Mouse (Mus musculus) Muller cell, postnatal 12 days (primary cell): ENCODE results near the gene Ktn1.

Source experiments
- DNase-seq: peaks from one replicate; pipeline ENCODE4 v3.0.0-alpha.2; 2015; ENCODE audit errors: inconsistent ontology term

Gene Ktn1

GRCm38 (mm10) chr14:47754253-47754897, 106.1 kb downstream of the Ktn1 start:
- no peak for DNase-seq

DNA sequence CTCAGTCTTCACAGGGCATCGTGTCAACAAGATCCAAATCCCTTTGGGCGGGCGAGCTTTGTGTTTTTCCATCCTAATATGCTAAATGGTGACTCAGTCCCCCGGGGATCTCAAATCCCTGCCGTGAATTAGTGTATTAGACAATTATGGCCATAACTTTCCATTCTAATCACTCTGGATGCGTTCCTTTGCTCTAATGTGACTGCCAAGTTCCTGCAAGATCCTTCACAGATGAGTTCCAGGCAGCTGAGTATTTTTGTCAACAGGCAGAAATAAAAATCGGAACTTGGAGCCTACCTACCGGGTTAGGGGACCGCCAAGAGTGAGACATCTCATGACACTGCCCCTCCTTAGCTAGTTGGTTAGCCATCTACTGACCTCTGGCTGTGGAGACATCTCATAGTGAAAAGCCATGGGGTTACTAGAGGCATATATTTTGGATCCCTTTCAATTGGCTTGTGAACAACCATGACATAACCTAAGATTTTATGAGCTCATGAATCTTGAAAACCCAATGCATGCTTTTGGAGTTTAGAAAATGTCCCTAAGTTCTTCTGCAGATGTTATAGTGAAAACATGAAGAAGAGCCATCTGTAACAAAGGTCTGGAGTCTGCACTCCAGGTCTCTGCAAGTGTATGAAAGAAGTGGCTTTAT, 108.3 kb downstream of the Ktn1 start:
- peak; percentile 96 for DNase-seq

DNA sequence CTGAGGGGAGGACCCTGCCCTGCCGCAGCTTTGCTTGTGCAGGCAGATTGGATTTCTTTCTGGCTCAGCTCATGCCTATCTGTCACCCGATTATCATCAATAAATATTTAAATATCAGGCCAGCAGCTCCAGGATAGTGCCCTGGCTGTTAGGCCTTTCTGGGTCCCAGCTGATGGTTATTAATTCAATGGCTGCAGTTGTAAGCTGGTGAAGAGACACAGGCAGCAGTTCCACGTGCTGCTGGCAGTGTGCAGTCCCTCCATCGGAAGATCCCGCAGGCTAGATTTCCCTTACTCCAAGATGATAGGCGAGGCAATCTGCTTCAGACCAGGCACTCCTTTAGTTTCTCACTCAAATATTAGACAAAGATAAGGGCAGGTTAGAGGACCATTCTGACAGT, 116.9 kb downstream of the Ktn1 start:
- DNase-seq = no peak

GRCm38 (mm10) chr14:47765796-47766195, 117.5 kb downstream of the Ktn1 start:
- DNase-seq = no peak

DNA sequence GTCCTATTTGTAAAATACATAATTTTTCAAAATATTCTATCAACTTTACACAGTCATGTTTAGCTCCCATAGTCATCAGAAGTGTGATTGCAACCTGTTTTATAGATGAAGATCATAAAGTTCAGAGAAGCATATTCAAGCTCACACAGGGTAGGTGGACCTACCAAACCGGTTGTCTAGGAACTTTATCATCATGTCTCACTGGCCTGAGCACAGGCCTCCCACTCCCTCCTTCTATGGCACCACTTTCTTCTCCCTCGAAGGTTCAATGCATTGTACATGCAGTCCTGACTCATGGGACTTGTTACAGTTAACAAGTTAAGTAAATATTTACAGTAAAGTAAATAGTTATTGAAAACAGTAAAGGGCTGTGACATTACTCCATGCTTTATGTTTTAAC, 118.1 kb downstream of the Ktn1 start:
- no peak for DNase-seq

DNA sequence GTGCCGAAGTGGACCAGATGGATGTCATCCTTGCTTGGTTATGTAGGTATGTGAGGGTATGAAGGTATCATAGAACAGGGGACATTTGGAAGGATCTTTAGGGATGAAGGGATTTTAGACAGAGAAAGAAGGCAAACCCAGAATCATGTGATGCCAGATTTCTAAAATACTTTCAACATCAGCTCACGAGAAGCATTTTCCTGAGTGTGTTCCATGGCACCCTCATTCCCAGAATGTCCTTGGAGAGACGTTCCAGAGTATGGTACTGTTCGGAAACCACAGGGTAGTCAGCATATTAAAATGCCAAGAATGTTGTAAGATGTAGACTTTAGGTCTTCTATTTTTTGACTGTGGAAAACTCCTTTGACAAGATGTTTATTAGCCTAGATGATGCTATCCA, 123.2 kb downstream of the Ktn1 start:
- no peak for DNase-seq

DNA sequence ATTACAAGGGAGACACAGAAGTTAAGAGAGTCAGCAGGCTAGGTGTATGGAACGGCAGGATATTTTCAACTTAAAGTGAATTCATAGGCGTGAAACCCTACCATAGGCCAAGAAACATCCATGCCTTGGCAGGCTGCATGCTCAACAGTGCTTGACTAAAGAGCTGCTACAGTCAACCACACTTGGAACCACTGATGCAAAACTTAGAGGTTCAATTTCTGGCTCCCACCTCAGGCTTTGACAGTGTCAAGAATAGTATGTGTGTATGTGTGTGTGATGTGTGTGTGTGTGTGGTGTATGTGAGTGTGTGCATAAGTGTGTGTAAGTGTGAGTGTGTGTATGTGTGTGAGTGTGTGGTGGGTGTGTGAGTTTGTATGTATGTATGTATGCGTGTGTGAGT, 127.3 kb downstream of the Ktn1 start:
- DNase-seq = no peak

DNA sequence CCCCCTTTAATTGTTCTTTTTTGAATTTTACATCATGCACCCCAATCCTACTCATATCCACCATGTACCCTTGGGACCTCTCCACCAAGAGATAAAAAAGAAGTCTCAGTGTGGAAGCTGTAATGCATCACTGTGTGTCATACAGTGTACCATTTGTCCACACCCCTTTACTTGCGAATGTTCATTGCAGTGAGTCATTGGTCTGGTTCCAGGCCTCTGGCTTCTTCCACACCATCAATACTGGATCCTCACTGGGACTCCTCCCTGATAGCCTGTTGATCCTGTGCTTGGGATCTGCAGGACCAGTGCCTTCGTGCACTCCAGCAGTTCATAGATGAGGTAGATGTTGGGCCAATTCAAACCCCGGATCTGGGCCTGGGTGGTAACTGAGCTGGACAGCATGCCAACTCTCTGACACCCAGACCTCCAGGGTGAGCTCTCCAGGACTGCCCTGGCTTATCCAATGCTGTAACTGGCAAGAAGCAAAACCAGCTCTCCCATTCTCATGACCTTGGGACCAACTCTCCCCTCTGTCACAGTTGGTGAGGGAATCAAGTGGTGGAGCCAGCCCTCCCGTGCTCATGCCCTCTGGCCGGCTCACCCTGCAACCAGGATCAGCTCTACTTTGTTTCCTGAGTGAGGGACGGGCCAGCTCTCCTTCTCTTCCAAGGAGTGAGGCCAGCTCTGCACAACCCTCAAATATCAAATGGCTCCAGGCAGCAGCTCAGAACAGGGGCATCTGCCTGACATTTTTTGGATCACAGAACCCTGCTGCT, 128.2 kb downstream of the Ktn1 start:
- no peak for DNase-seq

DNA sequence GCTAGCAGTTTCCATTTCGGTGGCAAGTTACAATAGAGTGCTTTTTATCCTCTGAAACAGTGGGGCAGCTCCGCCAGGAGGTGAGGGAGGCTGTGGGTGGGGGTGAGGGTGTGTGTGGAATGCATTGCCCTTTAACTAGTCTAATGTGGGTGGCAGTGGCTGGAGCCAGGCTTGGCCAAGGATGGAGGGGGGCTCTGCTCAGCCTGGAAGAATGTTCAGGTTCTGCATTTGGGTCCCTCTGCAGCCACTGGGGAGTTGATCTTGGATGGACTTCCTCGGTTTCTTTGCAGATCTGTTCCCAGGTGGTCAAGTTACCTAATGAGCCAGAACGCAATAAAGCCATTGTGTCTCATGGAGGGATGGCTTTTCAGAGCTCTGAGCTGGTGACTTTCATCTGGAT, 137.9 kb downstream of the Ktn1 start:
- no peak for DNase-seq
